Mouse (Mus musculus): ENCODE measurements around the gene Ano4.

DNA sequence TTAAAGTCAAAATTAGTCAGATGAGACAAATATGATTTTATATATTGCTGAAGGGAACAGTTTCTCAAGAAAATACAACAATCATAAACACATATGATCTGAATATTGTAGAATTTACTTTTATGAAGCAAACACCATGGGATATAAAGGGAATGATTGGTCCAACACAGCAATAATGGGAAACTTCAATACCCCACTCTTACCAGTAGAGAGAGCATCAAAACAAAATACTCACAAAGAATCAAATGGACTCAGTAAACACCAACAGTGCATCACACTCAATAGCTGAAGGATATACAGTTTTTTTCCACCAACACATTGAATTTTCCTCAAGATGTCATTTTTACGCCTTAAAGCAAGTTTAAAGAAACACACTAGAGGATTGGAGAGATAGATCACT is 300.4 kb downstream of the Ano4 start:
- TF ChIP-seq TCF12 (IDR thresholded peaks at IDR 0.05; ENCODE audit: insufficient read depth, poor library complexity, severe bottlenecking), result no peak
- no peak for TF ChIP-seq POLR2AphosphoS2 (IDR thresholded peaks at IDR 0.05; ENCODE audit: insufficient read length, low read depth)
- no peak for TF ChIP-seq MYOG (IDR thresholded peaks at IDR 0.05; ENCODE audit: control insufficient read depth in 1 of 3, insufficient read depth in 1 of 3, insufficient read length in 2 of 3, low read depth in 2 of 3)
- TF ChIP-seq POLR2A (IDR thresholded peaks at IDR 0.05; ENCODE audit: insufficient read length, low read depth), result no peak
- TF ChIP-seq USF1 (IDR thresholded peaks at IDR 0.05; ENCODE audit: low read depth), result no peak
- TF ChIP-seq MAX (IDR thresholded peaks at IDR 0.05; ENCODE audit: low read depth), result no peak
- no peak for TF ChIP-seq MYOD1 (IDR thresholded peaks at IDR 0.05; ENCODE audit: control insufficient read depth in 1 of 3, insufficient read length in 2 of 3, low read depth in 2 of 3)
- TF ChIP-seq CEBPB (IDR thresholded peaks at IDR 0.05; ENCODE audit: insufficient read depth, poor library complexity, severe bottlenecking), result no peak
